Mouse (Mus musculus): ENCODE results near the gene Mlh1.

Gene Mlh1

DNA sequence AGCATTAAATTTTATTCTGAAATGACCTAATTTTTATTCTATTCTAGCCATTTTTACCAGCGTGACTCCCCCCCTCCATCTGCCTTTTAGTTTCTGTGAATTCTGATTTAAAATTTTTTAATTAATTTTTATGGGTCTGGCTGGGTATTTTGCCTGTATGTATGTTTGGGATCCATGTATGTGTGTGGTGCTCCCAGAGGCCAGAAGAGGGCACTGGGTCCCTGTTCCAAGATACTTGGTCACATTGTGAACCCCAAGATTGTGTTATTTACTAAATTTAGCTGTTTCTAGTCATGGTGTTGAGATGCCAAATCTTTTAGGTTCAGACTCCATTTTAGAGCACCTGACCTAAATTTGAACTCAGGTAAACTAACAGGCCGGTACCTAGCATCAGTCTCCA lies 14.9 kb upstream of the Mlh1 start:
- no peak for DNase-seq (ENCODE audit: low read depth, low spot score)

DNA sequence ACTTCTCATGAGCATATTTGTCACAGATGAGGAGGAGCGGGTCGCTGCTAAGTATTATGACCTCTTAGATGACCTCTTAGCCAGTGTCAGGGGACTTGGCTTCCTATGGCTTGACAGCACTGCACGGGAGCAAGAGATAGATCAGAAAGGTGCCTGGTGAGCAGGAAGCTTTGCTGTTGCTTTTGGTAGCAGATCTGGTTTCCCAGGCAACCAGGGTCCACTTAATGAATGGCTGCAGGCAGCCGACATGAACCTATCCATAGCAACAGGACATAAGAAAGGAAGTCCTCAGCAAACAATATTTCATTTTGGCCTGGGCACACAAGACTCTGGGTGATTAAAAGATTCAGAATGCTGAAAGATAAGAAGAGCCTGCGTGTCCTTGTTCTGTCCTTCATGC lies 14.1 kb upstream of the Mlh1 start:
- DNase-seq (ENCODE audit: low read depth, low spot score), result no peak

DNA sequence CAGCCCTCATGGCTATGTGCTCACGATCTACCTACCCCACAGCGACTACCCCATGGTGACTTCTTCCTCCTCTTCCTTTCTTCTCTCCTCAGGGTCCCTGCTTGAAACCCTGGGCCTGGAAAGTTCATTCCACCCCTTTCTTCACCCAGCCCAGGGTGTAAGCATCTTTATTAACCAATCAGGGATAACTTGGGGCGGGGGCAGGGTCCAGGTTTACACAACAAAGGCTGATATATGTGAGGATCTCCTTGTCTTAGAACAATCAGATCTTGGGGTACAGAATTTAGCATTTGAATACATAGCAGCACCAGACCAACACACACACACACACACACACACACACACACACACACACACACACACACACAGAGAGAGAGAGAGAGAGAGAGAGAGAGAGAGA lies 13.5 kb upstream of the Mlh1 start:
- no peak for DNase-seq (ENCODE audit: low read depth, low spot score)

DNA sequence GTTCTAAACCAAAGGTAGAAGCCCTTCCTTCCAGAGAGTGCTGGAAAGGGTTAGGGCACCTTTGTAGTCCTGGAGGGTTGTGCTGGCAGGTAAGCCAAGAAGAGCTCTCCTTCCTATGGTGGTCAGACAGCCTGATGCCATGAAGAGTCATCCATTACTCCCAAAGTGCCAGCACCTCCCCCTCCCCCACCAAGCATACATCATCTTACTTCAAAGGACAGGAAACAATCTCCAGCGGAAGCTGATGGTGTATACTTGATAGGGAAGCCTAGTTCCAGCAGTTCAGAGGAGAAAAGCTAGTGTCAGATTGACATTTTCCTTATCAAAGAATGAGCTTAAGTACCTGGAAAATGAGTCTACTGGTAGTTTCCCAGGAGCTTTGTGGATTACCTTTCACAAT lies 3.6 kb upstream of the Mlh1 start:
- peak; percentile 61 for DNase-seq (ENCODE audit: low read depth, low spot score)

DNA sequence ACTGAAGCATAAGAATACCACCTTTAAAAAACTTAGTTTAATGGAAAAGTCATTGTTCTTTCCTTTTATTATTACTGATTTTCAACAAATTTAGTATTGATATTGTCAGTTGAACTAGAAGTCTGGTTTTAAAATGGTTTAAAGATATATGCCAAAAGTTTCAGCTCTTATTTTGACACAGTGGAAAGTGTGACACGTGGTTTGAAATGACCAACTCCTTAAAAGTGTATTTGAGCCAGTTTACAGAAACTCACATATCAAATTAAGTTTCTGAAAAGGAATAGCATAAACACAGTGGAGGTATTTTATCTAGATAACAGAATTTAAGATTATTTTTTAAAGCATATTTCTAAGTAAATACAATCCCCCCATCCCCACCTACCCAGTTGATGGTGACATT lies 2.4 kb upstream of the Mlh1 start:
- no peak for DNase-seq (ENCODE audit: low read depth, low spot score)

DNA sequence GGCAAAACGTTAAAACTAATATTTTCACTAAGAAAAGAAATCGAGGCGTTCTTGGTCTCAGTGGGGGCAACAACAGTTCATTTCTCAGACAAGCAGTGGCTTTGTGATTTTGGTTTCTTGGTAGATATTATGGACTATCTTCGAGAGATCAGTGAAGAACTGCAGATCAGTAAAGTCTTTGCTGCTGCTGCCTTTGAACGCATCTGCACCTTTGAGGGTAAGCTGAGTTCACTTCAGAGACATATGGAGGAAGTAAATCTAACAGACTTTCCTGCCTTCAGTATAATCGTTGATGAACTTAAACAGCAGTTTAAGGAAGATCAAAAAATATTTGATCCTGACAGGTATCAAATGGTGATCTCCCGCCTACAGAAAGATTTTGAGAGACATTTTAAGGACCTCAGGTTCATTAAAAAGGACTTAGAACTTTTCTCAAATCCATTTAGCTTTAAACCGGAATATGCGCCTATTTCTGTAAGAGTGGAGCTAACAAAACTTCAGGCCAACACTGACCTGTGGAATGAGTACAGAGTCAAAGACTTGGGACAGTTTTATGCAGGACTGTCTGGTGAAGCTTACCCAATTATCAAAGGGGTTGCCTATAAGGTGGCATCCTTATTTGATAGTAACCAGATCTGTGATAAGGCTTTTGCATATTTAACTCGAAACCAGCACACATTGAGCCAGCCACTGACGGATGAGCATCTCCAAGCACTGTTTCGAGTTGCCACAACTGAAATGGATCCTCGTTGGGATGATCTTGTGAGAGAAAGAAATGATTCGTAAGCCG lies 1.6 kb upstream of the Mlh1 start:
- DNase-seq (ENCODE audit: low read depth, low spot score), result peak; percentile 42

DNA sequence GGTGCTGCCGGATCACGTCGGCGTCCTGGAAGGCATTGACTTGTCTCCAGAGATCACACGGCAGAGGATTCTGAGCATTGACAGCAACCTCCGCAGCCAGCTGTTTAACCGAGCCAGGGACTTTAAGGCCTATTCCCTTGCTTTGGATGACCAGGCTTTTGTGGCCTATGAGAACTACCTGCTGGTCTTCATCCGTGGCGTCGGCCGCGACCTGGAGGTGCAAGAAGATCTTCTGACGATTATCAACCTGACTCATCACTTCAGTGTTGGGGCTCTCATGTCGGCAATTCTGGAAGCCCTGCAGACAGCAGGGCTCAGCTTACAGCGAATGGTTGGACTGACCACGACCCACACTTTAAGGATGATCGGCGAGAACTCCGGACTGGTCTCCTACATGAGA lies 765 bp upstream of the Mlh1 start:
- no peak for DNase-seq (ENCODE audit: low read depth, low spot score)

DNA sequence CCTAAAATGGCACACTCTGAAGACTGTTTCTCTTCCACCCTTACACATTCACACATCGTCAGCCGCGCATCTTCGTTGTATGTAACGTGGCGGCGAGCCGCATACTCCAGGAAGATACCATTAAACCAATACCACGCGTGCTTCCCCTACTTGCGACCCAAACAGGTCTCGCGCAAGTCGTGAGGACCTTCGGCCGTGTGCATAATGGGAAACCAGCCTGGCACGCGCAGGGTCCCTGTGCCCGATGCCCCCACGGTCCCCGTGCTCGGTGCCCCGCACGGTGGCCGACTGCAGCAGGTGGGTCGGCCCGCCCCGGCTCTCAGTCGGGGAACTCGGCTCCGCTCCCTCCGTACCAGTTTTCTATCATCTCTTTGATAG lies 546 bp downstream of the Mlh1 start:
- DNase-seq (ENCODE audit: low read depth, low spot score), result no peak

DNA sequence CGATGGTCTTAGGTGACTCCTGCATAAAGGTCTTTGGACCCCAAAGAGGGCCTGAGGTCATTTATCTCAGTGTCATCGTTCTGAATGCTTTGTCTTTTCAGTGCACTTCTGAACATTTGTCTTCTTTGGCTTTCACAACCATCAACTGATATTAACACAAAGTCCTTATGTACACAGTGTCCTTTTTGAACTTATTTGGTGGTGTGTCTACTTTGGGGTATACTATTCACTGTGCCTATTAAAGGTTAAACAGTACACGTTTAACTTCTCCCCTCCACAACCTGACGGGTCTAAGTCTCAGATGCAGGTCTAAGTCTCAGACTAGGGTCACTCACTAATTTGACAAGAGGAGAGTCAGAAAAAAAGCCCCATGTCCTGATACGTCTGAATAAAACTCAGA lies 985 bp downstream of the Mlh1 start:
- no peak for DNase-seq (ENCODE audit: low read depth, low spot score)

DNA sequence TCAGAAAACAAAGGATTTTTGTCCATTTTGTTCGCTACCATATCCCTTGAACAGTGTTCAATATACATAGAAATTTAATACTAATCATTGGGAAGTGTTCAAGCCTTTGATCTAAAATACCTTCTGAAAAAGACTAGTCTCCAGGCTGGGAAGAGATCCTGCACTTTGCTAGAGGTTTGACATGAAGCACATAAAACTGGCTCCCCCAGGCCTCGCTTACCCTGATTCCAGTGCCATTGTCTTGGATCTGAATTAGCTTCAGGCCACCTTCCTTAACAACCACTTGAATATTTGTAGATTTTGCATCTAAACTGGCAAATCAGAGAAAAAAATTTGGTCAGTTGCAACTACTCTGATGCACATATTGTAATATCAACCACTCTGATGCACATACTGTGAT lies 3.6 kb downstream of the Mlh1 start:
- no peak for DNase-seq (ENCODE audit: low read depth, low spot score)

DNA sequence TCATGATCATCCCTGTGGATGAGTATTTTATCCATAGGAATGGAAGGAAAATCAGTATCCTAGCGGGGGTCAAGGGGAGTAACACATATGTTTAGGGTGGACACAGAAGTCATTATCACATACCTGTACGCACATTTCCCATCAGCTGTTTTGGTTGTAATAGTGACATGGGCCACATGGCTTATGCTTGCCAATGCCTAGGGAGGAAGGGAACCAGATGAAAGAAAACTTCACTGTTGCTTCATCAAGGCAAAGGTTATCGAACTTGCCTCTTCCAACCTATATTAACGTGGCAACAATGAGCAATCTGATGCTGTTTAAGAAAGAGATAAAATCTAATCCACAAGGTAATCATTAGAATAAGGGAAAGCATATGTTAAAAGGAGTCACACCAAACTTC lies 10.2 kb downstream of the Mlh1 start:
- no peak for DNase-seq (ENCODE audit: low read depth, low spot score)

DNA sequence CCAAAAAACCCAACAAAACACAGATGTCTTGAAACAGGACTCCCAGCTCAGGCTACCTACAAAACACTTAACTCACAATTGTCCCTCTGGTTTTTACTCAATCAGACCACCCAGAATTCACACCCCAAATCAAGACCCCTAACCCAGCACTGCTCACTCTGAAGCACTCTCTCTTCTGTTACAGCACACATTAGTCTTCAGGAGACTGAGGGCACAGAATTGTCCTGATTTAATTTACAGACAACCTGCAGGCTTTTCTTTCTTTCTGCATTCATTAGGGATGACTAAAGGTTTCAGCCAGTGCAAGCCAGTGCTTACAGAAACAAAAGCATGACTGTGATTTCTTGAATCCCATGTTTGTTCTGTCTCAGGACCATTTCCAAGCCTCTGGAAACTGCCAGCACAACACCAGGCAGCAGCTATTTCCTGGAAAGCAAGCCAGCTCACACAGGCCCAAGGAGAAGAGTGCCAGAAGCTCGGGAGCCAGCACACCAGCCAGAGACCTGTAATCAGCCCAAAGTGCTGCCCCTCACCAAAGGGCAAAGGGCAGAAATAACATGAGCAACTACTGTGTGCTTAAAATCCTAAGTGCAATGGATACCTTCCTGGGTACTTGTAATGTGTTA lies 11.1 kb downstream of the Mlh1 start:
- DNase-seq (ENCODE audit: low read depth, low spot score), result no peak

DNA sequence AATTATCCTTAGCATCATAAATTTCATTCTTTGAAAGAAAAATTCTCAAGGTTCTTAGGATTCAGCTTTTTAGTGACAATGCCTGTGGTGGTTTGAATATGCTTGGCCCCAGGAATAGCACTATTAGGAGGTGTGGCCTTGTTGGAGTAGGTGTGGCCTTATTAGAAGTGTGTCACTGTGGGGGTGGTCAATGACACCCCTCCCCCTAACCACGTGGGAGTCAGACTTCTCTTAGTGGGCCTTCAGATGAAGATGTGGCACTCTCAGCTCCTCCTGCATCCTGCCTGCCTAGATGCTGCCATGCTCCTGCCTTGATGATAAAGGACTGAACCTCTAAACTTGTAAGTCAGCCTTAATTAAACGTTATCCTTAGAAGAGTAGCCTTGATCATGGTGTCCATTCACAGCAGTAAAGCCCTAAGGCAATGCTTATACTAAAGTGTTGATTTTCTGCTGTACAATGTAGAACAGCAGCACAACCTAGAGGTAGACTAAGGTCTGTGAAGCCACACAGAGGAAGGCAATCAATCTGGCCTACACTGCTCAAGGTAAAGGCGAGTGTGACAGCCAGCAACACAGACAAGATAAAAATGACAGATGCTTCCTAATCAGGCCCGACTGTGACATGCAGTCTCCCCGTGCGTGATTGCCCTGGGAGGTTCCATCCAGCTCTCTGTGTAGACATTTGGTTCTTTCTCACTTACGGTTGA lies 19.3 kb downstream of the Mlh1 start:
- DNase-seq (ENCODE audit: low read depth, low spot score), result no peak

DNA sequence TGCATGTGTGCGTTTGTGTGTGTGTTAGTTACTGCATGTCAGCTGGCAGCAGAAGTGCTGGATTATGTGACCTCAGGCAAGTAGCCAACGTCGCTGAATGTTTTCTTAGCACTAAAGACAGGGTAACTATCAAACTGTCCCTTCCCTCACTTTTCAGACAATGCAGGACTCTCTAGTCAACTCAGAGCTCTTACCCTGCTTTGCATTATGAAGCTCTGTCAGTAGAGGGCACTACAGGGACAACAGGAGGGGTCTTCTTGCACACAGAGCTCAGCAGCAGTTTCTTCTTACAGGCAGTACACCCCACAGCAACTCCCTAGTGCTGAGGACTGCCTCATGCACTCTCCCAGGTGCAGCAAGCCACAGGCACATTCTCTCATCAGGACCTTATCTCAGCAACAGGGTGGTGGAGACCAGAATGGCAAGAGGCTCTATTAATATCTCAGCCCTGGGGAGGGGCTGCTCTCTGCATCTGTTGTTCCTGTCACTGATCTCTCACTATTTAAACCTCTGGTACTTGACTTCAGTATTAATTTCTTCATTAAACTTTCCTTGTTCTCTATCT lies 23.8 kb downstream of the Mlh1 start:
- DNase-seq (ENCODE audit: low read depth, low spot score), result peak; percentile 32

DNA sequence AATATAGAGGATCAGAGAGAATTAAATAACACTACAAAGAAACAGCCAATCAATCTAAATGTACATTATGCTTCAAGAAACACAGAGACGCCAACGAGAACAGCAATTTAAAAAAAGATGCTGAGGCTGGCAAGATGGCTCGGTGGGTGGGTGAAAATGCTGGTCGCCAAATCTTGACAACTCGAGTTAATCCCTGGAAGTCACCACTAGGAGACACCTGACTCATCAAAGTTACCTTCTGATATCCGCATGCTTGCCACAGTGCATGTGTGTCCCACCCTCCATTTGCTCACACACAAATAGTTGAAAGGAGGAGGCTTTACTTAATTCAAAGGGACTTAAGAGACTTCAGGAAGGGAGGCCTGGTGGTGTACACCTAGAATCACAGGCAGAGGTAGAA lies 26.0 kb downstream of the Mlh1 start:
- DNase-seq (ENCODE audit: low read depth, low spot score), result no peak

DNA sequence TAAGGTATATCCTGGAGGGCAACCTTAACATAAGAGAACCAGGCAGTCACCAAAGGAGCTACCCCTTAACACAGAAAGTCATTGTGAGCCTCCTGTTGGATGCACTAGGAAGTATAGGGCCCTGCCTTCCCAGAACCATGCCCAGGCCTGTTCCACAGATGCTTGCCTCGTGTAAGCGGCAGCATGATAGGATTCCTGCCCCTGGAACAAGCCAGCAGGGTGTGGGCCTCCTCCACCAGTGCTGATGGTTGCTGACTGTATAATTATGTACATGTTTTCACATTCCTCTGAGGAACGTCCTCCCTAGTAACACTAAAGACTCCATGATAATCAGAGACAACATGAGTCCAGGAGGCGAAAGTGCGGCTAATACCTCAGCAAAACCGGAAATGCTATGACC lies 28.2 kb downstream of the Mlh1 start:
- DNase-seq (ENCODE audit: low read depth, low spot score), result no peak

DNA sequence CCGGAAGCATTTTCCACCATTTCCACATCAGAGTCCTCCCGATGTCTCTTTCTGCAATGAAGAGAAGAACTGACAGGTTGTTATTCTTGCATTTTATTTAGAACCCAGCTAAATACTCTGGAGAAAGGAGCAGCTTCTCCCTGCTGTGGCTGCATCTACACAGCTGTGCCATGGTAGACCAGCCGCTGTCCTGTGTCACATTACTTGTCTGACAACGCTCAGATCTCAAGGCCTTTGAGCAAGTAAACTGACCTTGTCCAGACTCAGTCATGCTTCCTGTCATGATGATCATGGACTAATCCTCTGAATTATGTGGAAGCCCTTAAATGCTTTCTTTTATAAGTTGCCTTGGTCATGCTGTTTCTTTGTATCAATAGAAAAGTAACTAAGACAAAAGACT lies 31.8 kb downstream of the Mlh1 start:
- DNase-seq (ENCODE audit: low read depth, low spot score), result no peak

DNA sequence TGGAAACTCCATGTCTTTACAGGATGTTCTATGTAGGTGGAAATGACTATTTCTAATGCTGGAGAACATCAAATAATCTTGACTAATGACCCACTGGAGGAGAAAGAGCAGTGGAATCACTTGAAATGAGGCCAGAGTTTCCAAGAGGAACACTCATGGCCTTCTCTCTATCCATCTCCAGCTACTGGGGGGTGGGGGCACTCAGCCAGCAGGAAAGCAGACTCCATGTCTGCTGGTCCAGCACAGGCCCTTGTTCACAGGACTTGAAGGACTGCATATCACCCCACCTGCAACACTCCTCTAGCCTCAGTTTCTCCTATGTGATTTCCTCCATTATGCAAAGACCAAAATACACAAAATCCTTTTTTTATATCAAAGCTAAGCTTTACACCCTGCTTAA lies 33.9 kb downstream of the Mlh1 start:
- DNase-seq (ENCODE audit: low read depth, low spot score), result no peak

DNA sequence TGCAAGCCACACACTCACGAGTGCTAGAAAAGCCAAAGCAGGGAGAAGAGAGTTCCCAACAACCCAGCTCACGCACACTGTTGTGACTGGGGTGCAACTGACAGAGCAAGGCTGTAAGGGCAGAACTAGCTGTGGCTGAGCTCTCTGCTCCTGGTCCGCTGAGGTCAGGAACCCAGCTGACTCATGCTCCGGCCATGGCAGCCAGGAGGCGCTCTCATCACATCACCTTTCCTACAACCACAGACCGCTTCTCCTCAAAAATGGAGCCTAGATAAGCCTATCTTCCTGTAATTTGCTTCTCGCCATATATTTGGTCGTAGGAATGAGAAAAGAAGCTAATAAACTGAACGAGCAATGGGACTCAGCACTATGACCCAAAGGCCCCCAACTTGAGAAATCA lies 36.9 kb downstream of the Mlh1 start:
- DNase-seq (ENCODE audit: low read depth, low spot score), result peak; percentile 5

DNA sequence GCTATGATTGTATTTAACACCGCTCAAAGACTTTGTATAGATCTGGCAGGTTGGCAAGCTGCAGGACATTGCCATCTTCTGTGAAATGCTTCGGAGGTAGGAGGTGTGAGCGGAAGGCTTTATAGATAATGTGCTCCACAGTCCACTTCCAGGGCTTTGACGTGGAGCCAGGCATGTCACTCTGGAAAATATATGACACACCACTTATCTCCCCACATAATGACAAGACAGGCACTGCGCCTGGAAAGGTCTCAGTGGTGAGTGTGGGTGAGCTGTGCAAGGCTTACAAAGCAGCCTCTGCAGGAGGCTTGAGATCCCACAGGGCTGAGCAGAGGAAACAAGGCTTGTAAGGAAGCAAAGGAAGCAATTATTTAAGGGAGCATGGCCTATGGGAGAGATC lies 43.1 kb downstream of the Mlh1 start:
- no peak for DNase-seq (ENCODE audit: low read depth, low spot score)

DNA sequence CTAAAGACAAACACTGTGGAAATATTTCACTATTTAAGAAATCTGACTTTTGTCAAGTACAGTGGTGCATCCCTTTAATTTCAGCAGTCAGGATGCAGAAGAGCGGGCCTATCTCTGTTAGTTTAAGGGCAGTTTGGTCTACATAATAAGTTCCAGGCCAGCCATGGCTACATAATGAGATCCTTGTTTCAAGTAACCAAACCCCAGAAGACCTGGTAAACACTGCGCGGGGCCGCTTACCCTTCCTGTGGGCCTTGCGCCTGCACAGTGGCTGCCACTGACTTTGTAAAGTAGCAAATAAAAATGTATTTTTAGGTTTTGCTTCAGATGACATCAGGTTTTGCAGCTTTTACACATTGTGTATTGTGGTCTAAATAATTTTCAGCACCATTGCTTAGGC lies 48.2 kb downstream of the Mlh1 start:
- no peak for DNase-seq (ENCODE audit: low read depth, low spot score)

DNA sequence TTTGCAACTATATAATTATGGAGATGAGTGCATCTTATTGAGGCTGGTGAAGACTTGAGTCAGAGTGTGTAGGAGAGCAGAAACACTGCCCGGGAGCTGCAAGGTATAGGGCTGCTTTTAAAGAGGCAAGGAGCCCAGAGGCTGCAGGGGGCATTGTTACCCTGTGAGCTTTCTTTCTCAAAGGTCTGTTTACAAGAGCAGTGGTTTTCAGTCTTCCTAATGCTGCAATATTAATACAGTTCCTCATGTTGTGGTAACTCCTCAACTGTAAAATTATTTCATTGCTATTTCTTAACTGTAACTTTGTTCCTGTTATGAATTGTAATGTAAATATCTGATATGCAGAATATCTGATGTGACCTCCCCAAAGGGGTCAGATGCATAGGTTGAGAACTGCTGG lies 50.0 kb downstream of the Mlh1 start:
- DNase-seq (ENCODE audit: low read depth, low spot score), result no peak

DNA sequence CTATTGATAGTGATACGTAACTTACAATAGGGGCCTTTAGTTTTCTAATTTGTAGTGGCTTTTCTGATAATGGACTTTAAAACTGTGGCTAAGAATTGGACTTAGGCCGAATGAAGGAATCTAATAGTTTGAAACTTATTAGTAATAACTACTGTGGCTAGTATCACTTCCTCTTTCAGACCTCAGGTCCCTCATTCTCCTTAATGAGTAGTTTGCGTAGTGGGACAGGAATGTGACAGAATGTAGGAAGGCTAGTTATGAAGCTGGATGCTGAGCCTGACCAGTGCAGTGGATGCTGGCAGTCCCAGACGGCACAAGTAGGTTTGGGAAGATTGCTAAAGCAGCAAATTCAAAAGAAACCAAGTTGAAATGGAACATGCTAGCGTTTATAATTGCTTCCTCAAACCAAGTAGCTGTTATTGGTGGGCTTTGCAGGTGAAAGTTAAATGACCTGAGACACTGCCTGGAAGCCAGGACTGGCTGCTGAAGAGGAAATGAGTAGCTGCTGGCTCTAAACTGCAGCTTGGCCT lies 51.0 kb downstream of the Mlh1 start:
- no peak for DNase-seq (ENCODE audit: low read depth, low spot score)
